Mouse (Mus musculus): ENCODE measurements around the gene Pmf1. TPM values are rescaled to one million over a fixed set of nuclear protein-coding genes. Genes with fewer than 3 reads are reported as not detected.

Pmf1 gene
- polyA plus RNA-seq (2016; fragmentation: Nextera tagmentation; extraction: Ambion mirVana): 177 and 181 TPM in 2 replicates

GRCm38 (mm10) chr3:88409741-88410644 lies at the start of gene Pmf1:
Gene Pmf1, minus strand, starts transcription at chr3:88410331.
- Histone ChIP-seq H3K36me3 (replicated peaks) (peaks cover 41% of the 10 kb centered on the region), H3K4me1 (peaks cover 37% of the 10 kb centered on the region), H3K9me3 (no peaks in the 10 kb centered on the region), H3K27me3 (ENCODE audit: poor library complexity, severe bottlenecking) (no peaks in the 10 kb centered on the region), H3K4me3 (peak within 1 kb of the TSS; percentile 83), H3K27ac (peak within 1 kb of the TSS; percentile 99)
- DNase-seq (ENCODE audit: extremely low spot score, low spot score): peak; percentile 94
- WGBS: under 1% methylated on average over 54 of the region's 54 CpGs

GRCm38 (mm10) chr3:88458778-88459219 lies 48.7 kb upstream of the Pmf1 start:
- peak; percentile 35 for DNase-seq (ENCODE audit: extremely low spot score, low spot score)
- no peaks in the 10 kb centered on the region for H3K36me3 ChIP-seq (replicated peaks)
- 2% methylated on average over 14 of the region's 14 CpGs for WGBS
- peaks cover 54% of the 10 kb centered on the region for H3K4me1 ChIP-seq
- peak overlapping the region; percentile 53 for H3K4me3 ChIP-seq
- peak overlapping the region; percentile 77 for H3K27ac ChIP-seq
- H3K27me3 ChIP-seq (ENCODE audit: poor library complexity, severe bottlenecking): peaks cover 63% of the 10 kb centered on the region
- H3K9me3 ChIP-seq: no peaks in the 10 kb centered on the region

DNA sequence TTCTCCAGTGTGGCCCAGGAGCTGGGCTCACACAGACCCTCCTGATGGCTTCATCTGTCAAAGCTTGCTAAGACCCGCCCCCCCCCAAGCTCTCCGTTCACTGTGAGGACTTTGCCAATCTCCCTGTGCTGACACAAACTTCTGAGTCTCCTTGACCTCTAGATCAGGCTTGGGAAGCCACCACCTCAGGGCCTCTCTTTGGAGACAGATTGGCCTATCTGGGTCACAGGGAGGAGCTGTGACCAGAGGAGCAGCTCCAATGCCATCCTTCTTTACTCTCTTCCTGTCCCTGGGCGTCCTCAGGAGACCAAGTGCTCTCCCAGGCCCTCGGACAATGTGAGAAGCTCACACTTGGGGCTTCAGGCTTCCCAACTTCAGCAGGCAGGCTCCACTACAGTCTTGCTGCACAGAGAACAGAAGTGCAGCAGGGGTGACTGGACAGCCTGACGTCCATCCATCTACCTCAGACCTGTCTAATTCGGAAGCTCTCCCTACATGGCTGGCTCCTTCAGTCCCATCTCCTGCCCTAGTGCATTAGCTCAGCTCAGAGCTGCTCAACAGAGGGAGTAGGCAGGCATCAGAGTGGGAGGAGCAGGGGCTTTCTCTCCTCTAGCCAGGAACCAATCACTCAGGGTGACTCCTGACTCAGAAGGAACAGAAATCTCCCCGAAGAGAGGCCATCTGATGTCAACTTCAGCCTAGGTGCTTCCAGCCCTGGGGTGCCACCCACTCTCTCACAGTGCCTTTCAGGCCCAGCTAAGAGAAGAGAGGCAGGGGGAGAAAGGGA lies 46.8 kb upstream of the Pmf1 start:
- Histone ChIP-seq H3K27me3 (ENCODE audit: poor library complexity, severe bottlenecking) (peaks cover 75% of the 10 kb centered on the region), H3K4me3 (no peak overlapping the region)
- WGBS: 73% methylated on average over 7 of the region's 7 CpGs

DNA sequence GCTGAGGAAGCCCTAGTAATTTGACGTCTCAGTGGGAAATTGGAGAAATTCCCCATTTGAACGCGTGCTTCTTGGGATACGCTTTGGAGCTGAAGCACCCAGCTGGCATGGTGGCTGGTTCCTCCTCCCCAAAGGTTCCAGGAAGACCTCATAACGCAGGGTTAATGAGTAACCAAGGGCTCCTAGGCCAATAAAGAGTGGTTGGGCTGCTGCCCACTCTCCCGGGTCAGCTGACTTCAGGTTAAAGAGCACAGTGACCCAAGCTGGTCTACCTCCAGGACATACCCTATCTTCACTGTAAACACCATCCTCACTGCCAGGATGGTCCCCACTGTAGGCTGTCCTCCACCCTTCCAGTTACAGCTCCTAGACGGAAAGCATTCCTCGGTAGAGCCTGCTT lies 46.2 kb upstream of the Pmf1 start:
- Histone ChIP-seq H3K27me3 (ENCODE audit: poor library complexity, severe bottlenecking) (peaks cover 75% of the 10 kb centered on the region), H3K36me3 (replicated peaks) (no peaks in the 10 kb centered on the region), H3K4me1 (peaks cover 58% of the 10 kb centered on the region), H3K4me3 (no peak overlapping the region), H3K27ac (no peak overlapping the region), H3K9me3 (no peaks in the 10 kb centered on the region)
- WGBS: 91% methylated on average over 8 of the region's 8 CpGs
- no peak for DNase-seq (ENCODE audit: extremely low spot score, low spot score)

More for the DNA sequence above, 46.8 kb upstream of the Pmf1 start:
- H3K27ac ChIP-seq: peak overlapping the region; percentile 17; the same call in 1 of the 2 replicates
- peaks cover 60% of the 10 kb centered on the region for H3K4me1 ChIP-seq
- H3K36me3 ChIP-seq (replicated peaks): no peaks in the 10 kb centered on the region
- no peak for DNase-seq (ENCODE audit: extremely low spot score, low spot score)
- H3K9me3 ChIP-seq: no peaks in the 10 kb centered on the region

GRCm38 (mm10) chr3:88455588-88456264 lies 45.6 kb upstream of the Pmf1 start:
- WGBS: 81% methylated on average over 18 of the region's 18 CpGs
- Histone ChIP-seq H3K27me3 (ENCODE audit: poor library complexity, severe bottlenecking) (peaks cover 75% of the 10 kb centered on the region), H3K27ac (0 out of 2 replicates have a peak overlapping the region, but pooled peaks have one; percentile 20), H3K36me3 (replicated peaks) (no peaks in the 10 kb centered on the region), H3K9me3 (no peaks in the 10 kb centered on the region), H3K4me1 (peaks cover 53% of the 10 kb centered on the region), H3K4me3 (no peak overlapping the region)
- no peak for DNase-seq (ENCODE audit: extremely low spot score, low spot score)

DNA sequence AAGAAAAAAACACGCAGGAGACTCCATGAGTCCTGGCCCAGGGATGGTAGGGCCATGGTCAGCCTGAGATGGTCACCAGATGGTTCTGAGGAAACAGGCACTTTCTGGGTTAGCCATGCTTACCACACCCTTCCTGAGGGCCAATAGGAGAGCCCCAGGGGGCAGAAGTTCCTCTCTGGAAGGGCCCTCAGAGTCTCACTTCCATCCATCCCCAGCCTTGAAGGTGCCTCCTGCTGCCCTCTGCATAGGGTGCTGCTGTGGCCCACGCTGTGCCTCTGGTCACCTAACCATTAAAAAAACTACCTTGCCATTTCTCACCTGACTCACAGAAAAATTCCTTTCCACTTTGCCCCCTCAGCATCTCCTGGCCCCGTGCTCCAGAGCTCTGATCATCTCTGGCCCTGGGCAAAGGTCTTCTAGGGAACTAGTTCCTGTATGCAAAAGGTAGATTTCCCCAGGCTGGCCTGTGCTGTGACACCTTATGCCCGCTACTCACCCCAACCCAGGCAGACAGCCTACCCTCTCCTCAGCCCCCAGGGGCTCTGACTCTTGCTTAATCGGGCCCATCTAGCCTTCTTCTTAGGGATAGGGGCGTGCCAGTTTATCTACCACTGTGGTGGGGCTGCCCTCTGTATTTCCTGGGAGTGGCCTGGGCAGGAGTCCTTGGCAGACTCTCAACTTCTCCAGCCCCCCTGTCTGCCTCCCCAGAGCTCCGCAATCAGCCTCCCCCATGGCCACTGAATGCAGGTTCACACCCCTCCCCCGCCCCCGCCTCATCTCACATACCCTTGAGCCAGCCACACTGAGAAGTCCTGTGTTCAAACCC lies 44.8 kb upstream of the Pmf1 start:
- H3K4me3 ChIP-seq: no peak overlapping the region
- no peaks in the 10 kb centered on the region for H3K9me3 ChIP-seq
- no peak for DNase-seq (ENCODE audit: extremely low spot score, low spot score)
- peaks cover 75% of the 10 kb centered on the region for H3K27me3 ChIP-seq (ENCODE audit: poor library complexity, severe bottlenecking)
- H3K4me1 ChIP-seq: peaks cover 53% of the 10 kb centered on the region
- no peaks in the 10 kb centered on the region for H3K36me3 ChIP-seq (replicated peaks)
- no peak overlapping the region for H3K27ac ChIP-seq
- 69% methylated on average over 9 of the region's 9 CpGs for WGBS

- Histone ChIP-seq H3K27me3 (ENCODE audit: poor library complexity, severe bottlenecking) (peaks cover 75% of the 10 kb centered on the region), H3K36me3 (replicated peaks) (no peaks in the 10 kb centered on the region), H3K9me3 (no peaks in the 10 kb centered on the region), H3K4me3 (no peak overlapping the region), H3K27ac (no peak overlapping the region), H3K4me1 (peaks cover 57% of the 10 kb centered on the region)
- DNase-seq (ENCODE audit: extremely low spot score, low spot score): no peak
- 78% methylated on average over 8 of the region's 8 CpGs for WGBS
Measured at GRCm38 (mm10) chr3:88453986-88454385, 43.9 kb upstream of the Pmf1 start.

- H3K27me3 ChIP-seq (ENCODE audit: poor library complexity, severe bottlenecking): peaks cover 75% of the 10 kb centered on the region
- no peak overlapping the region for H3K27ac ChIP-seq
- no peaks in the 10 kb centered on the region for H3K36me3 ChIP-seq (replicated peaks)
- H3K4me3 ChIP-seq: no peak overlapping the region
- no peak for DNase-seq (ENCODE audit: extremely low spot score, low spot score)
- WGBS: 53% methylated on average over 8 of the region's 8 CpGs
- no peaks in the 10 kb centered on the region for H3K9me3 ChIP-seq
- peaks cover 53% of the 10 kb centered on the region for H3K4me1 ChIP-seq
Measured at GRCm38 (mm10) chr3:88453369-88453768, 43.2 kb upstream of the Pmf1 start.

DNA sequence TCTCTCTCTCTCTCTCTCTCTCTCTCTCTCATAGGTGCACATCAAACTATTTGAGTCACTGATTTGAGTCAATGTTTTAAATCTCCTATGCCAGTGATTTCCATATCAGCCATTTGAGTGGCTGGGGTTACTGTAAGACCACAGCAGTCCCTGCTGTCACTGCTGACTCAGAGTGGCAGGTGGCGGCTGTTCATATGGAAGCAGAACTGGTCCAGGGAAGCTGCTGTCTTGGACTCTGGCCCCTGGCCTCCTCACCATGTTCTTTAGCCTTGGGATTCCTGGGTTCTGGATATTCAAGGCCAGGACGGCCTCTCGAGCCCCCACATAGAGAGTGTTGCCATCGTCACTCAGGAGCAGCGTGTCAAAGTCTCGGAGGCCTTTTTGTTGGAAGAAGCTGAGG lies 42.6 kb upstream of the Pmf1 start:
- no peak for DNase-seq (ENCODE audit: extremely low spot score, low spot score)
- Histone ChIP-seq H3K27me3 (ENCODE audit: poor library complexity, severe bottlenecking) (peaks cover 77% of the 10 kb centered on the region), H3K27ac (no peak overlapping the region), H3K36me3 (replicated peaks) (no peaks in the 10 kb centered on the region), H3K9me3 (no peaks in the 10 kb centered on the region), H3K4me1 (peaks cover 52% of the 10 kb centered on the region), H3K4me3 (no peak overlapping the region)
- WGBS: 75% methylated on average over 6 of the region's 6 CpGs

DNA sequence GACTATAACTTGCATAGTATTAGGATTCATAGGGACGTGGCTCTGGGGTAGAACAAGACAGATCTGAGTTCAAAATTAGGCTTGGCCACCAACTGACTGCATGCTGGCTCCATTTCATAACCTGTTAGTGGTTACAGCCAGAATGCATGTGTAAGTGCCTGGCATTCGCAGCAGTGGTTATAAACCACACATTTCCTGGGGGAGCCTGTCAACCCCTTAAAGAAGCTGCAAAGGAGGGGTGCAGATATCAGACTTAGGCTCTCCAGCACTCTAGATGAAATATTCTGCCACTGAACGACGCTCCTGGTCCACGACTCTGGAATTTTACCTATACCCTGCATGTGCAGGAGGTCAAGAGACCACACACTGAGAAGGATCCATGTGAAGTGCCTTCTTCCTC lies 42.1 kb upstream of the Pmf1 start:
- Histone ChIP-seq H3K27me3 (ENCODE audit: poor library complexity, severe bottlenecking) (peaks cover 74% of the 10 kb centered on the region), H3K4me1 (peaks cover 48% of the 10 kb centered on the region), H3K27ac (no peak overlapping the region), H3K9me3 (no peaks in the 10 kb centered on the region), H3K36me3 (replicated peaks) (no peaks in the 10 kb centered on the region), H3K4me3 (no peak overlapping the region)
- 79% methylated on average over 5 of the region's 5 CpGs for WGBS
- no peak for DNase-seq (ENCODE audit: extremely low spot score, low spot score)

DNA sequence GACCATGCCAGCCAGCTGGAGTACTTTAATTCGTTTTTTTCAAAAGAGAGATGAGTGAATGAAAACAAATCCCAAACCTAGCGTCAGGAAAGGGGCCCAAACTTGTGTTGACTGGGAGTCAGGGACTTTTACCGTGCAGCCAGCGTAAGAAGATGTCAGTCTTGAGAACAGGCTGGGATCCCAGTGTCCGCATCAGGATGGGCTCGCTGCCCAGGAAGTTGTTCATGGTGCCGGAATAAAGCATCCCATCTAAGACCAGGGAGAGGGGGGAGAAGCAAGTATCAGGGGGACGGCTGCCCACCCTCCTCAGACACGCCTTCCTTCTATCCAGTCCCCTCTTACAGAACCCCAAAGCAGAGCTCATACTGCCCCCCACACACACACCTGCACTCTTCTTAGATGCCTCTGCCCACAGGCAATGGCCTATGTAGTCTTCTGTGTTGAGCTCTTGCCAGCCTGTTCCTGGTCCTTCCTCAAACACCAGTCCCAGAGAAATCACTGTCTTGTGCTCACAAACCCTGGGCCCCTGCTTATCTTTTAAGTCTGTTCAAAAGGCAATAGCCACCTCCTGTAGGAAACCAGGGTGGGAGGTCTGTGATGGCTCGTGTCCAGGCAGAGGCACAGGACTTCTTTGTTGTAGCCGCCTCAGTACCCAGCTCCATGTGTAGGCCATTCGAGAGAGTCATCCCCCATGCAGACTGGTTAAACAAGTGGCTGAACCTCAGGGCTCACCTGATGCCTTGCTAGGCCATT lies 40.4 kb upstream of the Pmf1 start:
- WGBS: 84% methylated on average over 12 of the region's 12 CpGs
- H3K4me3 ChIP-seq: no peak overlapping the region
- no peak overlapping the region; the same call in 1 of the 2 replicates for H3K27ac ChIP-seq
- peaks cover 40% of the 10 kb centered on the region for H3K4me1 ChIP-seq
- H3K9me3 ChIP-seq: no peaks in the 10 kb centered on the region
- H3K36me3 ChIP-seq (replicated peaks): no peaks in the 10 kb centered on the region
- no peak for DNase-seq (ENCODE audit: extremely low spot score, low spot score)
- H3K27me3 ChIP-seq (ENCODE audit: poor library complexity, severe bottlenecking): peaks cover 63% of the 10 kb centered on the region

All from forebrain, embryonic 10.5 days (tissue).